Mouse (Mus musculus) thymus, adult 2 months (tissue): ENCODE measurements around the gene Ccdc125. TPM values are rescaled to one million over a fixed set of nuclear protein-coding genes. Genes with fewer than 3 reads are reported as not detected.

Source experiments
- DNase-seq: peaks from one replicate; pipeline ENCODE4 v3.0.0; 2021
- H3K27ac ChIP-seq: fragments of 200-500 bp; 2 replicates; pipeline ENCODE4 v1.5.1; 2012; ENCODE audit warnings: low read length, control low read depth; ENCODE audit not compliant: control insufficient read depth, insufficient read depth
- H3K27me3 ChIP-seq: fragments of 200-500 bp; 2 replicates; pipeline ENCODE4 v1.6.1; 2012; ENCODE audit warnings: mild to moderate bottlenecking, low read length, moderate library complexity, mixed read lengths; ENCODE audit not compliant: control insufficient read depth, insufficient read depth
- H3K36me3 ChIP-seq: fragments of 200-500 bp; 2 replicates; pipeline ENCODE4 v1.6.1; 2012; ENCODE audit warnings: mild to moderate bottlenecking, low read length, moderate library complexity; ENCODE audit not compliant: control insufficient read depth, insufficient read depth
- H3K4me1 ChIP-seq: fragments of 200-500 bp; replicated peaks from 2 replicates; pipeline ENCODE4 v1.6.1; 2012; ENCODE audit warnings: low read length; ENCODE audit not compliant: control insufficient read depth, insufficient read depth
- H3K4me3 ChIP-seq: fragments of 200-500 bp; 2 replicates; pipeline ENCODE4 v1.5.1; 2012; ENCODE audit warnings: mild to moderate bottlenecking, low read length, control low read depth, moderate library complexity; ENCODE audit not compliant: control insufficient read depth, insufficient read depth
- CTCF ChIP-seq: fragments of 200-500 bp; IDR thresholded peaks from 2 replicates; pipeline ENCODE4 v1.5.1; 2012; ENCODE audit warnings: mild to moderate bottlenecking, control low read depth, low read length, moderate library complexity, borderline replicate concordance; ENCODE audit not compliant: control insufficient read depth, poor library complexity, insufficient read depth; ENCODE audit errors: extremely low read depth
- POLR2A ChIP-seq: fragments of 200-500 bp; IDR thresholded peaks from 2 replicates; pipeline ENCODE4 v1.6.1; 2012; ENCODE audit warnings: mild to moderate bottlenecking, low read length, control low read depth, moderate library complexity; ENCODE audit not compliant: control insufficient read depth, poor library complexity, insufficient read depth; ENCODE audit errors: extremely low read depth
- WGBS: fragments of 180-500 bp; shearing (Covaris S2); methylation state at CpG from one replicate; pipeline ENCODE4 v1.1.7; 2018; 5-methylcytosine and 5-hydroxymethylcytosine counted together
- polyA plus RNA-seq: library from polyadenylated mRNA; depleted of rRNA; stranded (reverse); fragments of >200 nt; gene quantifications from 2 replicates; pipeline ENCODE4 v1.2.3, GENCODE M21; 2012; rRNA removed

The Ccdc125 gene
- polyA plus RNA-seq: 2.3 and 2.4 TPM in 2 replicates

- peak within 1 kb of the TSS; percentile 40 for H3K27ac ChIP-seq
- peaks cover 9% of the 10 kb centered on the region for H3K36me3 ChIP-seq
- peak; percentile 39 for DNase-seq
- H3K4me3 ChIP-seq: peak within 1 kb of the TSS; percentile 86
- WGBS: under 1% methylated on average over 44 of the region's 44 CpGs
- no peaks in the 10 kb centered on the region for H3K27me3 ChIP-seq
- peaks cover 5% of the 10 kb centered on the region for H3K4me1 ChIP-seq
- 0 out of 2 replicates have a peak, but pooled peaks have one; percentile 13 for TF ChIP-seq POLR2A
- 0 out of 2 replicates have a peak, but pooled peaks have one; percentile 15 for TF ChIP-seq CTCF
These were observed at the start of gene Ccdc125 for GRCm38 (mm10) chr13:100669291-100670022. Ccdc125 (plus strand) TSS chr13:100669717.

GRCm38 (mm10) chr13:100622241-100622640, 47.3 kb upstream of the Ccdc125 start:
- DNase-seq: no peak
- Histone ChIP-seq H3K27me3 (no peaks in the 10 kb centered on the region), H3K36me3 (peaks cover 39% of the 10 kb centered on the region), H3K4me3 (no peak overlapping the region), H3K4me1 (no peaks in the 10 kb centered on the region), H3K27ac (no peak overlapping the region)
- TF ChIP-seq CTCF (no peak), POLR2A (no peak)
- WGBS: 91% methylated on average over 4 of the region's 4 CpGs

GRCm38 (mm10) chr13:100634106-100634691, 35.3 kb upstream of the Ccdc125 start:
- 89% methylated on average over 3 of the region's 3 CpGs for WGBS
- no peak for TF ChIP-seq POLR2A
- Histone ChIP-seq H3K36me3 (peaks cover 58% of the 10 kb centered on the region), H3K27me3 (no peaks in the 10 kb centered on the region), H3K4me1 (no peaks in the 10 kb centered on the region), H3K27ac (no peak overlapping the region), H3K4me3 (no peak overlapping the region)
- DNase-seq: no peak

GRCm38 (mm10) chr13:100642471-100643209, 26.9 kb upstream of the Ccdc125 start:
- H3K27me3 ChIP-seq: no peaks in the 10 kb centered on the region
- no peak overlapping the region for H3K27ac ChIP-seq
- no peak for TF ChIP-seq POLR2A
- TF ChIP-seq CTCF: no peak
- H3K4me1 ChIP-seq: no peaks in the 10 kb centered on the region
- DNase-seq: no peak
- H3K4me3 ChIP-seq: no peak overlapping the region
- WGBS: 85% methylated on average over 4 of the region's 4 CpGs
- peaks cover 57% of the 10 kb centered on the region for H3K36me3 ChIP-seq

GRCm38 (mm10) chr13:100648223-100648622, 21.3 kb upstream of the Ccdc125 start:
- 96% methylated on average over 8 of the region's 8 CpGs for WGBS
- H3K27ac ChIP-seq: no peak overlapping the region
- TF ChIP-seq CTCF (no peak), POLR2A (no peak)
- H3K36me3 ChIP-seq: peaks cover 27% of the 10 kb centered on the region
- no peak overlapping the region for H3K4me3 ChIP-seq
- 0 out of 2 replicates have a peak, but pooled peaks cover 2% of the 10 kb centered on the region for H3K4me1 ChIP-seq
- no peak for DNase-seq
- no peaks in the 10 kb centered on the region for H3K27me3 ChIP-seq

GRCm38 (mm10) chr13:100650550-100651438, 18.7 kb upstream of the Ccdc125 start, which contains the start of the genes Ak6 and Rad17:
Ak6 (plus strand) TSS chr13:100650979.
Rad17 (minus strand) TSS chr13:100651051.
- peak; percentile 37 for TF ChIP-seq POLR2A
- peak; percentile 69; the same call in 1 of the 2 replicates for TF ChIP-seq CTCF

More at GRCm38 (mm10) chr13:100650550-100651438, 18.7 kb upstream of the Ccdc125 start, which contains the start of the genes Ak6 and Rad17:
- peak within 1 kb of the TSS; percentile 3; the same call in 1 of the 2 replicates for H3K27ac ChIP-seq
- 0 out of 2 replicates have a peak, but pooled peaks cover 2% of the 10 kb centered on the region for H3K4me1 ChIP-seq
- peak within 1 kb of the TSS; percentile 53 for H3K4me3 ChIP-seq
- H3K36me3 ChIP-seq: peaks cover 3% of the 10 kb centered on the region
- WGBS: under 1% methylated on average over 71 of the region's 73 CpGs
- H3K27me3 ChIP-seq: no peaks in the 10 kb centered on the region
- DNase-seq: peak; percentile 96
